Mouse (Mus musculus) liver, postnatal 0 days (tissue): Measurements from ENCODE around the gene Mkln1. TPM values are rescaled to one million over a fixed set of nuclear protein-coding genes. Genes with fewer than 3 reads are reported as not detected.

Experiments
- ATAC-seq: fragments of 200-750 bp; cut with Nextera tagmentation; 2 replicates; pipeline ENCODE4 v1.8.0; 2017; ENCODE audit warnings: mild to moderate bottlenecking, moderate library complexity
- DNase-seq: peaks from one replicate; pipeline ENCODE4 v3.0.0-alpha.2; 2016
- H3K27ac ChIP-seq: fragments of 300-500 bp; sonication (generic); 2 replicates; pipeline ENCODE4 v1.5.1; 2014; ENCODE audit warnings: antibody characterized with exemption, moderate library complexity, mild to moderate bottlenecking, low read depth
- H3K27me3 ChIP-seq: fragments of 300-500 bp; sonication (generic); 2 replicates; pipeline ENCODE4 v1.6.1; 2014; ENCODE audit warnings: low read length, control low read depth, mixed read lengths; ENCODE audit not compliant: insufficient read depth
- H3K36me3 ChIP-seq: fragments of 300-500 bp; sonication (generic); replicated peaks from 2 replicates; pipeline ENCODE4 v1.6.1; 2014; ENCODE audit warnings: mild to moderate bottlenecking, control low read depth, low read length, moderate library complexity, mixed read lengths; ENCODE audit not compliant: insufficient read depth
- H3K4me1 ChIP-seq: fragments of 300-500 bp; sonication (generic); 2 replicates; pipeline ENCODE4 v1.6.1; 2014; ENCODE audit warnings: antibody characterized with exemption, mild to moderate bottlenecking, control low read depth; ENCODE audit not compliant: insufficient read depth
- H3K4me2 ChIP-seq: fragments of 300-500 bp; sonication (generic); 2 replicates; pipeline ENCODE4 v1.6.1; 2014; ENCODE audit warnings: low read depth, mild to moderate bottlenecking, low read length, moderate library complexity, mixed read lengths
- H3K4me3 ChIP-seq: fragments of 300-500 bp; sonication (generic); 2 replicates; pipeline ENCODE4 v1.5.1; 2014; ENCODE audit warnings: low read depth, low read length
- H3K9ac ChIP-seq: fragments of 300-500 bp; sonication (generic); replicated peaks from 2 replicates; pipeline ENCODE4 v1.6.1; 2014; ENCODE audit warnings: mild to moderate bottlenecking, moderate library complexity
- H3K9me3 ChIP-seq: fragments of 300-500 bp; sonication (generic); 2 replicates; pipeline ENCODE4 v1.6.1; 2016; ENCODE audit warnings: mild to moderate bottlenecking, control low read depth, low read length, mixed read lengths
- CTCF ChIP-seq: sonication (generic); IDR thresholded peaks from 2 replicates; pipeline ENCODE4 v1.5.1; 2016; ENCODE audit warnings: antibody characterized with exemption, low read depth
- EP300 ChIP-seq: IDR thresholded peaks from 2 replicates; pipeline ENCODE4 v1.6.1; 2016; ENCODE audit warnings: antibody characterized with exemption, low read depth, mild to moderate bottlenecking
- WGBS: fragments of 180-500 bp; shearing (Covaris S2); extraction: QIAGEN DNeasy Blood & Tissue Kit; methylation state at CpG from one replicate; pipeline ENCODE4 v1.1.7; 2014; ENCODE audit not compliant: insufficient replicate concordance; 5-methylcytosine and 5-hydroxymethylcytosine counted together
- polyA plus RNA-seq: library from polyadenylated mRNA; unstranded; fragments of >200 nt; fragmentation: Nextera tagmentation; extraction: Ambion mirVana; gene quantifications from 2 replicates; pipeline ENCODE4 v1.2.1, GENCODE M21; 2015

Mkln1 gene
- polyA plus RNA-seq, 1 experiment from 2014 or later = 103 TPM

DNA sequence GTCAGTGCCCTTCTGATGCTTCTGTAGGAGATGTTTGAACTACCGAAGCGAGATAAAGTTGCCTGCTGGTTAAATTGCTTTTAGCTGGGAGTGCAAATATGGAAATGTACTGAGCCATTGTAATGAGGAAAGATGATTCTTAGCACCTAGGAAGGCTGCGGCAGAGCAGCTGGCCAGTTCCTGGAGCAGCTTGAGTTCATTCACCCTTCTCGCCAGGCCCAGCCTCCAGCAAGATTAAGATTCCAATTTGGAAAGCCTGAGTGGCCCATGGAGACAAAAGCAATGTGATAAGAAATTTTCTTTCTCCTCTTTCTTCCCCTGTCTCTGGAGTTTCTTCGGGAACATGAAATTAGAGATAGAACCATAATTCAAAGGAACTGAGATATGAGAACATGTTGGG, 13.7 kb upstream of the Mkln1 start:
- Histone ChIP-seq H3K4me3 (no peak overlapping the region), H3K4me1 (no peaks in the 10 kb centered on the region), H3K9me3 (no peaks in the 10 kb centered on the region), H3K9ac (no peak overlapping the region), H3K4me2 (no peak overlapping the region), H3K27ac (no peak overlapping the region), H3K27me3 (no peaks in the 10 kb centered on the region), H3K36me3 (no peaks in the 10 kb centered on the region)
- TF ChIP-seq EP300 = no peak
- TF ChIP-seq CTCF = no peak
- ATAC-seq (no peak), DNase-seq (no peak)
- WGBS = 70% methylated on average over 5 of the region's 5 CpGs

DNA sequence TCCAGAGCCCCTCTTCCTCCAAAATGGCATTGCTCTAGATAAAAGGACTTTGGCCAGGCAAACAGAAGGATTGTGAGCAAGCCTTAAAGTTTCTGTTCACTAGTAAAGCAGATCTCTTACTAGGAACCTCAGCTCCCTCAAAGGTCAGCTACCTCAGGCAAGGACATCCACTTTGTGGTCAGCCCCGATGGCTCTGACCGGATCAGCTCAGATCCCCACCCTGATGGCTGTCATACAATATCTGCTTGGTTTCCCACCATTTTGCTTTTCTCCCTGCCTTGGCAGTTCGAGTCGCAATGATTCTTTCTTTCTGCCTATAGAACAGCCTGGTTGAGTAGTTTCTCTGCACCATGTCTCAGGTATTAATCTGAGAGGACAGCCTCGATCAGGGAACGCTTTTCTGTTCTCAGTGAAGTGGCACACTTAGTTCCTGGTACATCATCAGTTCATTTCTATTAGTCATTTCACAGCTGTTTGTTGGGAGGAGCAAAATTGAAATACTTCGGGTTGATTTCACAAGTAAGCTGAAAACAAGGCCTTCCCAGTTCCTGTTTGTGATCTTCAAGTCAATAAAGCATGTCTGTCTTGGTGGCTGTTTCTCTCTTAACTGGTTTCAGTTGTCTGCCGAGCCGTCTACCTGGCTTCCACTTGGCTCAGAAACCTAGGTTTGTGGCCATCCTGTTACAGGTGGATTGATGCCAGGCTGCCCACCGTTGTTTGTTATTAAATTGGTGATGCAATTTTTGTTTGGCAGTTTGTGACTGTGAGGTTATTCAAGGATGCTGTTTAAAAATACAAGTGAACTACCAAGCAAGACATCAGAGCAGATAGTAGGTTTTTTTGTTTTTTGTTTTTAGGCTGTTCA, 13.0 kb upstream of the Mkln1 start:
- DNase-seq (no peak), ATAC-seq (no peak)
- Histone ChIP-seq H3K4me2 (no peak overlapping the region), H3K9ac (no peak overlapping the region), H3K27ac (no peak overlapping the region), H3K4me3 (no peak overlapping the region), H3K27me3 (no peaks in the 10 kb centered on the region), H3K9me3 (no peaks in the 10 kb centered on the region), H3K36me3 (no peaks in the 10 kb centered on the region), H3K4me1 (0 out of 2 replicates have a peak, but pooled peaks cover 3% of the 10 kb centered on the region)
- 82% methylated on average over 10 of the region's 10 CpGs for WGBS
- TF ChIP-seq EP300 (no peak), CTCF (no peak)

DNA sequence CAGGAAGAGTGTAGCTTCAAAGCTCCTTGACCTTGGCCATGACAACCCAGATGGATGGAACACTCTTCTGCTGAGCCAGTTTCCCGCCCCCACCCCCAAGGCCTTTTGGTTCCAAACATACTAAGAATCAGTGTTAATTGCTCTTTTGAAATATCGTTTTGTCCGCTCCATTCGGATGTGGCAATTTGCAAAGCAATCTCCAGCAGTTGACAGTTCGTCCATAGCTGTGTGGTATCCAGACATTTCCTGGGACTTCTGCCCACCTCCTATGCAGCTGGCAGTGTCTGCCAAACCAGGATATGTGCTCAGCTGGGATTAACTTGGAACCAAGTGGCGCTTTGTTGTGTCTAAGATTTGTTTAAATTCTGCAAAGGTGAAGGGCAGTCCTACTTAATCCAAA, 8.8 kb upstream of the Mkln1 start:
- Histone ChIP-seq H3K27me3 (no peaks in the 10 kb centered on the region), H3K4me1 (0 out of 2 replicates have a peak, but pooled peaks cover 3% of the 10 kb centered on the region), H3K4me2 (no peak overlapping the region), H3K36me3 (no peaks in the 10 kb centered on the region), H3K27ac (no peak overlapping the region), H3K9ac (no peak overlapping the region), H3K9me3 (no peaks in the 10 kb centered on the region), H3K4me3 (no peak overlapping the region)
- 81% methylated on average over 6 of the region's 6 CpGs for WGBS
- DNase-seq = no peak
- TF ChIP-seq CTCF = no peak
- no peak for TF ChIP-seq EP300
- no peak for ATAC-seq

DNA sequence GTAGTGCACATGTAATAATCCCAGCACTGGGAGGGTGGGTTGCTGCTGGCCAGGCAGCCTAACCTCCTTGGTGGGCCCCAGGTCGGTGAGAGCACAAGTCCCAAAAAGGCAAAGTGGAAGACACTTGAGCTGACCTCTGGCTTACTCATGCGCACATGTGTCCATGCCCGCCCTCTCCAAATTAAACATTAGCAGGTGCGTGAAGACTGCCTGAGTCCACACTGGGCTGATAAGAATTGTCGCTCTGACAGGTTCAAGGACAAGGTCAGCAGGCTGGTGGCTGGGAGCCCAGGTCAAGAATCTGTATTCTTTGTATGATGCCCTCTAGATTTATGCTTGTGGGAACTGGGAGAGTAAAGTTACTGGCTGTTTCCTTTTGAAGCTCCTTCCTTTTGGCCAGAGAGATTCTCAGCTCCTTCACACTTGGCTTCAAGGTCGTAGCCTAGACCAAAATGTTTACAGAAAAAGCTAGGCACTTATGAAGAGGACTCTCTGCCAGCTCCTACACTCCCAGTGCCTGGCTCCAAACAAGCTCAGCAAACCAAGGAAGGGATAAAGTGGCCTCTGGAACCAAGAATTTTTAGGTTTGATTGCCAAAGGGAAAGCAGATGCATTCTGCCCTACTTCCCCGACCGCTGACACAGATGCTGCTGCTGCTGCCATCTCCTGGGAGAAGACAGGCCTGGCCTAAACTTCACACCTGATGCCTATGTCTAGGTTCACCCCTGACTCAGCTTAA, 8.1 kb upstream of the Mkln1 start:
- WGBS = 61% methylated on average over 8 of the region's 8 CpGs
- peak; percentile 78 for ATAC-seq
- Histone ChIP-seq H3K27ac (peak overlapping the region; percentile 29; the same call in 1 of the 2 replicates), H3K27me3 (no peaks in the 10 kb centered on the region), H3K9me3 (no peaks in the 10 kb centered on the region), H3K4me1 (0 out of 2 replicates have a peak, but pooled peaks cover 3% of the 10 kb centered on the region), H3K9ac (no peak overlapping the region), H3K4me3 (no peak overlapping the region), H3K4me2 (no peak overlapping the region), H3K36me3 (no peaks in the 10 kb centered on the region)
- no peak for DNase-seq
- TF ChIP-seq CTCF (peak; percentile 56), EP300 (no peak)

DNA sequence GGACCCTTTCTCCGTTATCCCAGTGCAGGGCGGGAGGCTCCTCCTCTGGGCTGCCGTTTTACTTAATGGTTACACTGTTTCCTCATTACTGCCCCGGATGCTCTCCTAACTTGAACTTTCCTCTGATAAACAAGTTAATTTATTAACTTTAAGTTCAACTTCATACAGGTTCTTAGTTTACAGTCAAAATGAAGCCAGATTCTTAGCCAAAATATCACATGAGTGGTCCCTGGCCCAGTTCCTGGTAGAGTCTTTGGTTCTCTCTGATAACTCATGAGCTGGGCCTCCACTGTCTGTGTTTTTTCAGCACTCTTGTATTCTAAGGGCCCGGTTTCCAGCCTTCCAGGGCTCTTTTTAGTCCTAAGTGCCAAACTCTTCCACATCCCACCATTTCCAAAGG, 5.7 kb upstream of the Mkln1 start:
- H3K27ac ChIP-seq = no peak overlapping the region
- no peaks in the 10 kb centered on the region for H3K27me3 ChIP-seq
- peaks cover 14% of the 10 kb centered on the region for H3K4me1 ChIP-seq
- no peaks in the 10 kb centered on the region for H3K9me3 ChIP-seq
- TF ChIP-seq EP300 = no peak
- ATAC-seq = no peak
- no peaks in the 10 kb centered on the region for H3K36me3 ChIP-seq
- H3K4me2 ChIP-seq = no peak overlapping the region
- no peak overlapping the region for H3K9ac ChIP-seq
- DNase-seq = no peak
- H3K4me3 ChIP-seq = no peak overlapping the region
- WGBS = 79% methylated on average over 5 of the region's 5 CpGs

DNA sequence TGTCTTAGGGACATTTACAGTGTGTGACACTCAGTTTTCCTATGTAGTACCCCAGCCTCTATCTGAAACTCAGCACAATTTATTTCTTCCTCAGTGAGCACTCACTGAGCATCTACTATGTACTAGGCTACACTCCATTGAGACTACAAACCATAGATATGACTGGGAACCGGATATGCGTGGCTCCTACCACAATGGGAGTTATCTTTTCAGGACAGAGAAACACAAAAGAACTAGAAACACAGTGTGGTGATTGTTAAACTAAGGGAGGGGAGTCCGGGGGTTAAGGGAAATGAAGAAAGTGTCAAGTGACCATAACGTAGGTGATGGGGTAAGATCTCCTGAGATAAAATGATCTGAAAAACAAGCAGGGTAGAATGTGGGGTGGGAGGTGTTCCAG, 2.4 kb upstream of the Mkln1 start:
- no peaks in the 10 kb centered on the region for H3K9me3 ChIP-seq
- no peak overlapping the region for H3K4me2 ChIP-seq
- no peak overlapping the region for H3K4me3 ChIP-seq
- ATAC-seq (no peak), DNase-seq (no peak)
- H3K27me3 ChIP-seq = no peaks in the 10 kb centered on the region
- 44% methylated on average over 4 of the region's 4 CpGs for WGBS
- no peak overlapping the region for H3K9ac ChIP-seq
- H3K4me1 ChIP-seq = peaks cover 21% of the 10 kb centered on the region
- no peak overlapping the region for H3K27ac ChIP-seq
- TF ChIP-seq CTCF (no peak), EP300 (no peak)
- H3K36me3 ChIP-seq = no peaks in the 10 kb centered on the region
